Mouse (Mus musculus) spleen, embryonic (tissue): ENCODE results near the gene Pgc.

Experiments
- CTCF ChIA-PET: fragments of 350-600 bp; sonication (Branson Sonifier 250); formaldehyde crosslinking; loops from one replicate; lab custom pipeline; 2022; lab: Charles Lee

Pgc gene

DNA sequence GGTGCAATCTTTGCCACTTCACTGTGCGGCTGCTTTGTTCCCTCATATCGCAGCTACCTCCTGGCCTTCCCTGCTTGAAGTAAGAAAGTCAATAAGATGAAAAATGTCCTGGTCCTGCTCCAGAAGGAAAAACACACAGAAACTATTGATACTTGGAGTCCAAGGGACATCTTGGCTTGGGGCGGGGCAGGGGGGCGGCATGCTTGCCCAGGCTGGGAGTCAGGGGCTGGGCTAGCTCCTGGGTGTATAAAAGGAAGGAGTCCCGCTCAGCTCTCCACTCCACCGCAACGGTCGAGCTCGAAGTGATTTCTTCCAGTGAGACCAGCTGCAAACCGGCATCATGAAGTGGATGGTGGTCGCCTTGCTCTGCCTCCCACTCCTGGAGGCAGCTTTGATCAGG lies at the start of gene Pgc:
Gene Pgc, plus strand, starts transcription at position 277 of the 400 bp plus-strand sequence.
- CTCF ChIA-PET = no interaction called here

DNA sequence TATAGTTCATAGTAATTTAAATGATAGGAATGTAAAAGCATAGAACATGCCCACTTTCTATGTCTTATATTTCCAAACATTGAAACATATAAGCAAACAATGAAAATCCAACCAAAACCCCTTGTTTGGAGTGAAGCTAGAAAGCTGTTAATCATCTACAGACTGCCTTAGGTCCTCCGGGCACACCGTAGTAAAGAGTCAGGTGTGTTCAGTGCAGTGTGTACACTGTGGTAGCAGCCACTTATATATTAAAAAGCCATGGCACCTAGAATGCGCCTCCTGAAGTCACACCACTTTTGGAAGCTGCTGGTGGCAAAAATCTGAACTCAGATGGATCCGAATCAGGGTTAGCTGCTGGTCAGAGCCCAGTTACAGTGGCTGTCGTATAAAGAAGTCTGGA lies 48.4 kb upstream of the Pgc start:
- CTCF ChIA-PET = no interaction called here

DNA sequence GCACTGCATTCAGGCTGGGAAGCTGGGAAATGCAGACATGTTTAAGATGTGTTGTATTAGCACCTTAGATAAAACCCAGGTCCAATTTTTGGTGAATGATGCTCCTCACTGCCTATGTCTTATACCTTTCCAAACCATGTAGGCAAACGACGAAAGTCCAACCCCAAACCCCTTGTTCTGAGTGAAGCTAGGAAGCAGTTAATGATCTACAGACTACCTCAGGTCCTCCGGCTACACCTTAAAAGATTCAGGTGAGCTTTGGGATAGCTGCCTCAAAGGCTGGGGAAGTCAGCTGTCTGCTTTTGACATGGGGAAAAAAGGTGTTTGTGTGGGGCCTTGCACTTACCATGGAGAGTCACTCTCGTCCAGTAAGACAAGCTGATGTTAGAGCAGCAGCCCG lies 47.9 kb upstream of the Pgc start:
- CTCF ChIA-PET = no interaction called here

DNA sequence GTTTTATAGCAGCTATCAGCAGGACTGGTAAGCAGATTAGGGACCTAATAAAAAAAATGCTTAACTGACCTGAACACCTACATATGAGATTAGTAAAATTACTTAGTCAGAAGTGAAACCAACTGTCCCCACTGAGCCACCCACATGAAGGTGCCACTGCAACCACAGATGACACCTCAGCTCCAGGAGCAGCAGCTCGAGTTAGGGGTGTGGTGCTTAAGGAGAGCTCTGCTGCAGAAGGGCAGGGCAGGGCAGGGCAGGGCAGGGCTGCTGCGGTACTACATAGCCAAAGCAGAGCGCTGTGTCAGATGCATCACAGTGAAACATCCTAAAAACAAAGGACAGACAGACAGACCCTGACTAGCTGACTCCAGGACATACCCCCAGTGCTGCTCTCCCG lies 43.8 kb upstream of the Pgc start:
- CTCF ChIA-PET = interaction anchor here (0.7 kb wide), 1 partner anchor 361 kb away, joined by 6 read pairs; no protein-coding TSS in a partner anchor

DNA sequence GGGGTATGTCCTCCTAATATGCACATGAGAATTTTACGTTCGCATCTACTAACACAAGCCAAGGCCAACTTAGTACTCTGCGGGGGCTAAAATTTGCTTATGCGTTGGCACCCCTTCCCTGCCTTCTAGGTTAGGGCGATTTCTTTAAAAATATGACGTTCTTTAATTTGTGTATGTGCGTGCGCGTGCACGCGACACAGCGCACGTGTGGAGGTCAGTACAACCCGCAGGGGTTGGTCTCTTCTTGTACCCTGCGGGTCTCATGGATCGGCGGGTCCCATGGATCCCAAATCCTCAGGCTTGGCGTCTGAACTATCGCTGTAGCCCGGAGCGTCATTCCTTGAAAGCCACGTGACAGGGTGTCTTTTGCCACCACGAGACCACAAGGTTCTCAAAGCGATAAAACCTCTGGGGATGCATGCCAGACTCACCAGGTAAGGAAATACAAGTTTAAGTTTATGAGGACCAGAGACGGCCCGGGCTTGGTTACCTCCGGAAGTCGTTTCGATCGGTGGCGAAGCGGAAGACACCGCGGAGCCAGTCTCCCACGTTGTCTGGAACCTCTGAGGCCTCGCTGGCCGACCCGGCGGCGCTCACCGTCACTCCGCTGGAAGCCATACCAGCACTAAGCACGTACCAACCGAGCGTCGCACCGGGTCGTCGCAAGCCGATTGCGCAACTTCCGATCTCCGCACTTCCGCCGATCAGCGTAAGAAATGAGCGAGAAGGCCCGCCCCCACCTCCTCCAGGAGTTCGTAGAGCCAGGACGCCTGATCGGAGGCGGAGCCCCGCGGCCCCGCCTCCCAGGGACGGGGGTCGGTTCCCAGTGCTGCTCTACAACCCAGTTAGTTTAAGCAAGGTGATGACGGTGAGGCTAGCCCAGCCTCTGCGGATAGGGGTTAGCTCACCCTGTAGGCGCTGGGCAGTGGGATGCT lies 39.0 kb upstream of the Pgc start:
- CTCF ChIA-PET = no interaction called here

DNA sequence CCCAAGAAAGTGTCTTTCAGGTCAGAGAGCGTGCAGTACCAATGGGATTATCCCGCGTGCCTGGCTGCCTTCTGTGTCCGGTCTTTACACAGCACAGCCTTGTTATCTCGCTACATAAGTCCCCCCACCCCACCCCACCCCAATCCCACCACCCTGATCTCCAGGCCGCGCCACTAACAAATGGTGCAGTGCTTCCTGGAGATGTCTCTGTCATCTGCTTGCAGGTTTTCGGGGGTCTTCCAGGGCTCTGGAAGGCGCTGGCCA lies 38.4 kb upstream of the Pgc start, which contains the start of gene Tomm6:
Gene Tomm6, minus strand, starts transcription at position 43 of the 264 bp plus-strand sequence.
- CTCF ChIA-PET = no interaction called here

DNA sequence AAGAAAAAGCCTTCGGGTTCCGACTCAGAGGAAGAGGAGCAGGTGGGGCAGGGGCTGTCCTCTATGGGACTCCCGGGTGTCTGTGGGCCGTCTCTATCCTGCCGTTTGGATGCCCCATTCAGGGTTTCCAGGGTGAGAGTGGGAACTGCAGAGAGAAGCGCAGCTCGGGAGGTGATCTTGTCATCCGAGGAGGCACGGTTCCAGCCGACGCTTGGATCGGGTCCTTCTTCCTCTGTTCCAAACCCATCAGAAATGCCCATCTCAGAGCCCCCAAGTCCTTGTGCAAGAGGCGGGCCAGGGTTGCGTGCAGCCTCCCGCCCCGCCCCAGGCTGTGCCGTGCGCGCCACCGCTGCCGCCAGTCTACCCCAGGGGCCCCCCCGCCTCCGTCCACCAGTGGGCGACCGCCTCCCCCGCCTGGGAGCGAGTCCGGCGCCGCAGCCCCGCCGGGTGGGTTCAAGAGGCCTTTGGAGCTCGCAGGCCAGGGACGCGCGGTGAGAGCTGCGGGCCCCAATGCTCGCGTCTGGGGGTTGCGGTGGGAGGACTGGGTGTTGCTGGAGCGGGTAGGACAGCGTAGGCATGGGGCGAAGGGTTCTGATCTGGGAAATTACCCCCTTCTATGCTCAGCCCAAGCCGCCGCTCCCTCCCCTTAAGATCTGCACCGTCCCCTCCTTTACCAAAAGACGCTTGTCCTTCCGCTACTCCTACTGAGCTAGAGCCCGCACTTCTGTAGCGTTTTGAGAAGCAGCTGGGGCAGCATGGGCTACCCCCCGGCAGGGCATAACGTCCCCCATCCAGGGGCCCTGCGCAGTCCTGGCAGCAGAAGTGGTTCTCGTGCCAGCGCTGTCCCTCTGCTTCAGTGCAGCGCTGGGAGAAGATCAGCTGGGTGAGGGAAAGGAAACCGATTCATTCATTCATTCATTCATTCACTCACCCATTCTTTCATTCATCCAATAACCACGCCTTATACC lies 37.8 kb upstream of the Pgc start, which contains the start of gene Frs3:
Gene Frs3, plus strand, starts transcription at position 423 of the 968 bp plus-strand sequence.
- CTCF ChIA-PET = no interaction called here

DNA sequence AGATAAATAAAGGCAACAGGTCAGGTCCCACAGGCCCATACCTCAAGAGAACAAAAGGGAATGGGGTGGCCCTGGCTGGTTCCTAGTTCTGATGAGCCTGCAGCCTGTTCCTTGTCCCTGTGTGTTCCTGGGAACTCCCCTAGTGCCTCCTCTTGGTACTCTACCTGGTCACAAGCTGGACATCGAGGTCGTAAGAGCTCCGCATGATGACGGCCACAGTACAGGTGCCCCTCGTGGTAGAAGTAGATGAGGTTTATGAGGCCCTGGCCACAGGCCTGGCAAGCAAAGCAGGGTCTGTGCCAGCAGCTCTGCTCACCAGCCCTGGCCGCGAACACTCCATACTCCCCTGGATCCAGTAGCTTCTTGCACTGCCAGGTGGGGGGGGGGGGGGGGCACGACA lies 36.7 kb upstream of the Pgc start:
- CTCF ChIA-PET = interaction anchor here (0.6 kb wide), 1 partner anchor 95 kb away, joined by 14 read pairs; no protein-coding TSS in a partner anchor

DNA sequence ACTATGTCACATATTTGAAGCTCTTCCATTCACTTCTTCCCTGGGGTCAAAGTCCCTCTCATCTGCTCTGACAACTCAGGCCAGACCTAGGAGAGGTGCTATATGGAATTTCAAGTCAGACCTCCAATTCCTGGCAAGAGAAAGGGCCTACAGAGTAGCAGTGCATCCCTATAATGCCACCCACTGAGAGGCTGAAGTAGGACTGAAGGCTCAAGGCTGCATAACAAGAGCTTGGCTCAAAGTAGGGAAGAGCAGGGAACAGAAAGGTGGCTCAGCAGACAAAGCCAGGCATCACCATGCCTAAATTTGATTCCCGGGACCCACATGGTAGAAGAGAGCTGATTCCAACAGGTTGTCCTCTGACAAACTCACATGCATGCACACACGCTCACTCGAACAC lies 35.0 kb upstream of the Pgc start:
- CTCF ChIA-PET = no interaction called here

DNA sequence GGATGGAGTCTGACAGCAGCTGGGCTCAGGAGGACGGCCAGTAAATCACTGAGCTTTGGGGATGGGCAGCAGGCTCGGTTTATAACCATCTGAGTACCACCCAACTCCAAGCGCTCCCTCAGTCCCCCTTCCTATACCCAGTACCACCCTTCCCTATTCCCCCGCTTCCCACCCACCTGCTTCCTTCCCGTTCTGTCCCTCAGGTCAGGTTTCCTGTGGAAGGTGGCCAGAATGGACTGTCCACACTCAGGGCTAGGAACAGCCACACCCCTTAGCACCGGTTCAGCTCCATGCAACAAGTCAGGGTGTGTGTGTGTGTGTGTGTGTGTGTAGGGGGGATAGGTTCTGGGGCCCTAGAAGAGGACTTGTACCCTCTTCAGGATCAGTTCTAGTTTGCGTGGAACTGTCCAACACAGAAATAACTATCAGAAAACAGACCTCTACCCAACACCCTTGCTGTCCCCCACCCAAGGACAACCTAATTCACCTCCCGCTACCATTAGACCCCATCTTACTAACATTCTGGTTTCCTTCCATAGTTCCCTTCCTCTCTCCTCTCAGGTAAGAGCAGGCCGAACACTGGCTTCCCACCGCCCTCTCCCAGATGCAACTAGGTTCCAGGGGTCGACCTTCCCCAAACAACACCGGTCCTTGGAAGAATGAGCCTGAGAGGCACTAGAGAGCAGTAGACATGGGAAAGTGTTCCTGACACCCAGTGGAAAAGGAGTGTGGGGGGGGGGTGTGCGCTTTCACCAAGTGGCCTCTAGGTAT lies 32.8 kb upstream of the Pgc start:
- CTCF ChIA-PET = interaction anchor here (0.6 to 1.3 kb wide), 2 partner anchors 16 to 94 kb away, joined by 3 to 6 read pairs; no protein-coding TSS in a partner anchor

DNA sequence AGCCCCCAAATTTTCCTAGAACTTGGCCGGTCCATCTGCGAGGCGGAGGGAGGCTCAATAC lies 32.4 kb upstream of the Pgc start, which contains the start of gene Gm21981:
Gene Gm21981, minus strand, starts transcription at position 14 of the 61 bp plus-strand sequence.
- CTCF ChIA-PET = interaction anchor here (1.3 kb wide), 1 partner anchor 95 kb away, joined by 3 read pairs; no protein-coding TSS in a partner anchor

DNA sequence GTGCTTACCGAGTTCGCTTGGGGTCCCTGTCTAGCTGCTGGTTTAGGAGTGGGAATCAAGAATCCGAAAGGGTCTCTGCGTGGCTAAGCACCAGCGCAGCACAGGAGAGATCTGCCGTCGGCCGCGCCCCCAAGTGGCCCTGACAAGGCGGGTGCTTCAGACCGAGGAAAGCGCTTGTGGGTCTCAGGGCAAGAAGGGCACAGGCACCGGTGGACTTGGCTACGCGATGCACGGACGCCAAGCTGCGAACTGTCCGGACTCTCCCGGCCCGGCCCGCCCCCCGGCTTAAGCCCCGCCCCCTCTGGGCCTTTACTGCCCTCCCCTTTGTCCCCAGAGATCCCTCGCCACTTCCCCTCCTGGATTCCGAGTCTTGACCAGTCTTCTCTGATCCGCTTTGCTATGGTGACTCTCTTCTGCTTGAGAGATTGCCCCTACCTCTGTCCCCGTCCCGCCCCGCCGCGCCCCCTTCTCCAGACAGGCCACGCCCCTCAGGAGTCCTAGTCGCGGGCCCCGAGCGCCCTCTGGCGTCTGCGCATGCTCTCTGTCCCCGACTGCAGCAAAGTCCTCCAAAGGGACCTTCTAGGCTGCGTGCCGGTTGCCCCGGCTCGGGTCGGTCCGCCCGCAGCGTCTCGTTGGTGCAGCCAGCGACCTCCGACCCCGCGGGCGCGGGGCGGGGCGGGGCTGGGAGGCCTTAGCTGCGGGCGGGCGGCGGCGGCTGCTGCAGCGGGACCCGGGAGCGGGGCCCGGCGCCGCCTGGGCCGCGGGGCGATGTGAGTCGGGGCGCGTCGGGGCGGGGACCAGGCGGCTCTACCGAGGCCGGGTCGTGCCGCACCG lies 31.9 kb upstream of the Pgc start, which contains the start of gene Prickle4:
Gene Prickle4, minus strand, starts transcription at position 234 of the 834 bp plus-strand sequence.
- CTCF ChIA-PET = interaction anchor here (0.6 to 1.3 kb wide), 2 partner anchors 95 to 1213 kb away, joined by 3 to 4 read pairs; no protein-coding TSS in a partner anchor

DNA sequence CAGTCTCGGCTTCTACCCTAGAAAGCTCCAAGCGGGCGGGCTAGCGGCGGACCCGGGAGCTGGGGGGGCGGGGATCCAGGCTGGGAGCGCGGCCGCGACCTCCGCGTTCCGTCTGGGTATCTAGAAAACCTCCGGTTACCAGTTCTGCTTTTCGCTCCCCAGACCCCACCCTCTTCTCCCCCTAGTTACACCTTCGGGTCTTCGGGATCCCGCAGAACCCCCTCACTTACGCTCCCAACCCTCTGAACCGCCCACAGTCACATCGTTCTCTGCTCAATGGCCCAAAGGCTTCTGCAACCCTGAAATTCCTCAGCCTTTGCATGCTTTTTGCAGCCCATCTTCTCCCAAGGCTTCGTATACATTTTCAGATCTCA lies 31.3 kb upstream of the Pgc start:
- CTCF ChIA-PET = interaction anchor here (0.6 to 1.3 kb wide), 2 partner anchors 96 to 1214 kb away, joined by 3 to 4 read pairs; no protein-coding TSS in a partner anchor

DNA sequence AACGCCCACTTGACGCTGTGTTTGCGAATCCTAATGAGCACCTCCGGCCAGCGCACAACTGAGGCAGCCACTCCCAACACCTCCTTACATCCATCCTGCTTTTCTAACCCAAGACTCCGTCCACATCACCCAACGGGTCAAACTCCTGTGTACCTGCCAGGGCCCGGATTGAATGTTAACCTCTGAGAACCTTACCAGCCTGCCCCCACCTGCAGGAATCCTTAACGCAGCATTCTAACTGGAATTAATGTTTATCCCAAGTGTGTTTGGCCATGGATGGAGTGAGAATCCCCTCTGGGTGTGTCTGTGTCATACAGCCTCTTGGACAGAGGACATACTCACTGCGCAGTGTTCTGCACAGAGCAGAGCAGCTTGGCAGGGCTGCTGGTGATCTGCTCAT lies 28.5 kb upstream of the Pgc start:
- CTCF ChIA-PET = no interaction called here

DNA sequence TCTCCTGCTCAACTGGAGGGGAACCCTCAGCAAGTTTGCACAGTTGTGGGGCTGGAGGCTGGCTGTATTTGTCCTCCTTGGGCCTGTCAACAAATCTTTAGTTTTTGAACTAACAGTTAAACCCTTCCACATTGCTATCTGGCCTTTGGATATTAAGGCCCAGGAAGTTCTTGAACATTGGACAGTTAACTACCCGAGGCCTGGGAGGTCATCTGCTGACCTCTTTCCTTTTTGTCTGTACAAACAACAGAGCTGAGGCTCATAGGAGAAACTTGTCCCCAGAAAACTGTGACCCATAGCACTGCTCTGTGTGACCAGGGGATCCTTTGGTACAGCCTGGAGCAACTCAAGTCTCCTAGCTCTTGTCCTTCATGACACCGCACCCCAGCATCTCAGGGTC lies 27.6 kb upstream of the Pgc start:
- CTCF ChIA-PET = interaction anchor here (0.7 kb wide), 1 partner anchor 28 kb away, joined by 7 read pairs; no protein-coding TSS in a partner anchor

DNA sequence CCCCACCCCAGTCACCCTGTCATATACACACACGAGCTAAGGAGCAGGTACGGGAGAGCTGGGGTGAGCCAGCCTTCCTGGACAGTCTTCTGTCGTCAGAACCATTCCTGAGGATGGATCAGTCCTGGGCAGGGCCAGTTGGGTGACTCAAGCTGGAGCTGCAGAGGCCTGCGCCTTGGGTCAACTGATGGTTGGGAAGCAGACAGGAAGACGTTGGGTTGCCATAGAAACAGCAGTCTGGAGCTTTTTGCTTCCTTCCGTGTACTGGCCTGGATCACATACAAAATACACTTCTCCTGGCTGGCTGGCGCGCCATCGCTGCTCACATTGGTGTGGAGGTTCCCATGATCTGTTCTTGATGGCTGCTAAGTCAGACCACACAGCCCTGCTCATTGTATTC lies 24.8 kb upstream of the Pgc start:
- CTCF ChIA-PET = no interaction called here

DNA sequence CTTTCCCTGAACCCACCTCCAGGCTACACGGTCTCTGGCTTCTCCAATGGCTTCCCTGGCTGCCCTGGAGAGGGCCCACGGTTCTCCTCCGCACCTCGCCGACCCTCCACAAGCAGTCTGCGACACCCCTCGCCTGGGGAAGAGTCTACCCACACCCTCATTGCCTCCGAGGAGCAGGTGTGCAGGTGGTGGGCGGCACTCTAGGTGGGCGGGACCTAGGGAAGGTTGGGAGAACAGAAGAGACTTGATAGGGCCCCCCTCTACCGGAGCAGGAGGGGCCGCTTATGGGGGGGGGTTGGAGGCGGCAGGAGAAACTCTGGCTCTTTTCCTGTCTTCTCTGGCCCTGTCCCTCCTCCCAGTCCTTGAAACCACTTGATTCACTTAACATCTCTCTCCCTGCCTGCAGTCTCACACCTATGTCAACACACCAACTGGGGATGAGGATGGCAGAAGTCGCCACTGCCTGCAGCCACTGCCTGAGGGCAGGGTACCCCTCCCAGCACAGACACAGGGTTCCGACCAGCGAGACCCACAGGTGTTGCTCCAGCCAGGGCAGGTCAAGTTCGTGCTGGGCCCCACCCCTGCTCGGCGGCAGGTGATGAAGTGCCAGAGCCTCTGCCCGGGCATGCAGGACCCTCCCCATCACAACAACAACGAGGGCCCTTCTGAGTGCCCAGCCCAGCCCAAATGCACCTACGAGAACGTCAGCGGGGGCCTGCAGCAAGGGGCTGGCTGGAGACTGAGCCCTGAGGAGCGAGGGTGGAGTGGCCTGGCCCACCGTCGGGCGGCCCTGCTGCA lies 23.9 kb upstream of the Pgc start:
- CTCF ChIA-PET = no interaction called here

DNA sequence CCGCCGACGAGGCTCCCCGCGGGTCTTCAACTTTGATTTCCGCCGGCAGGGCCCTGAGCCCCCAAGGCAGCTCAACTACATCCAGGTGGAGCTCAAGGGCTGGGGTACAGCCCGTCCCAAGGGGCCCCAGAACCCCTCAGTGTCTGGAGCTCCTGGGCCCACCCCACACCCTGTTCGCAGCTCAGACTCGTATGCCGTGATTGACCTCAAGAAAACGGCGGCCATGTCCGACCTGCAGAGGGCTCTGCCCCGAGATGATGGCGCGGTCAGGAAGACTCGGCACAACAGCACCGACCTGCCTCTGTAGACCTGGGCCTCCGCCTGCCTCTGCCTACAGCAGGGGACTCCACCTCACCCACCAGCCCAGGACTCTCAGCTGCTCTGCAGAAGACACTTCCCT lies 23.1 kb upstream of the Pgc start:
- CTCF ChIA-PET = no interaction called here

DNA sequence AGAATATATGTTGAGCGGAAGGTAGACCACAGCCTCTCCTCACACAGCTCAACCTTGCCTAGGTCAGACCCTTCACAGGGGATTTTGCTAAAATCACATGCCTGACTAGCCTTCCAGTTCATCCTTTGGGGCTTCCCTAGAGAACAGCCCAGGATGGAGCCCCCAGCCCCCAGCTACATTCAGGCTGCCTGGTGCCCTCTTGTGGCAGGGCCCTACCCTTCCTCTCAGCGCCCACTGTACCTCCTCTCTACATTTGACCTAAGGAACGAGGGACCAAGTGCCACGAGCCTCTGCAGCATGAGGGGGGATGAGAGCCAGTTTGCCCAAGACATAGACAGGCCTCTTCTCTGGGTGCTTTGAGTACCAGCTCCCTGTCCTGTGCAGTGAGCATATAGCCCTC lies 21.9 kb upstream of the Pgc start:
- CTCF ChIA-PET = no interaction called here

DNA sequence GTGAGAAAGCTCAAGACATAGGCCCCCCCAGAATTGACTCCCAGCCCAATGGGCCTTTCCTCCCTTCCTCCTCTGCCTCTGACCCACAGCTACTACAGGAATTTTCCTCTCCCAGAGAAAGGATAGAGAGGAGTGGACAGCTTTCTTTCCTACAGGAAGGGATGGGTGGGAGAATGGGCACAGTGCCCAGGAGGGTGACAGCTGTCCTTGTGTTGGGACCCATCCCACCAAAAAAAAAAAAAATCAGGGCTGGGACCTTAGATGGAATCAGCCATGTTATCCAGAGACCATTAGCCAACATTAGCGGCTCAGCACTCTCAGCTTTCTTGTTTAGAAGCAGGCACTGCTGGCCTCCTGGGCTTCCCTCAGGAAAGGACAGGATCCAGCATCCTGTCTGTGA lies 20.4 kb upstream of the Pgc start:
- CTCF ChIA-PET = no interaction called here
